Mouse (Mus musculus): ENCODE data around the gene Bloc1s5. TPM values are rescaled to one million over a fixed set of nuclear protein-coding genes. Genes with fewer than 3 reads are reported as not detected.

Gene Bloc1s5
- polyA plus RNA-seq, 1 experiment from 2014 or later: 10.6 TPM

GRCm38 (mm10) chr13:38545460-38545859, 89.4 kb downstream of the Bloc1s5 start:
- WGBS: 76% methylated on average over 3 of the region's 3 CpGs

GRCm38 (mm10) chr13:38544769-38545445, 90.0 kb downstream of the Bloc1s5 start:
- no peak overlapping the region for H3K4me3 ChIP-seq (ENCODE audit: low read depth, low read length)
- H3K36me3 ChIP-seq (ENCODE audit: control insufficient read depth, insufficient read depth): no peaks in the 10 kb centered on the region
- TF ChIP-seq CTCF (IDR thresholded peaks at IDR 0.05; ENCODE audit: low read depth): no peak
- no peaks in the 10 kb centered on the region for H3K4me1 ChIP-seq (replicated peaks; ENCODE audit: control insufficient read depth, insufficient read depth, low read length)
- no peak overlapping the region for H3K4me2 ChIP-seq (replicated peaks; ENCODE audit: low read depth)
- no peaks in the 10 kb centered on the region for H3K27me3 ChIP-seq (replicated peaks; ENCODE audit: control insufficient read depth, insufficient read depth, low read length)
- H3K9me3 ChIP-seq (ENCODE audit: control insufficient read depth): no peaks in the 10 kb centered on the region
- WGBS: 66% methylated on average over 8 of the region's 8 CpGs
- H3K27ac ChIP-seq (ENCODE audit: low read depth, low read length): no peak overlapping the region
- H3K9ac ChIP-seq (ENCODE audit: low read depth, low read length): no peak overlapping the region
- ATAC-seq: no peak

More at GRCm38 (mm10) chr13:38545460-38545859, 89.4 kb downstream of the Bloc1s5 start:
- no peaks in the 10 kb centered on the region for H3K27me3 ChIP-seq (replicated peaks; ENCODE audit: control insufficient read depth, insufficient read depth, low read length)
- ATAC-seq: no peak
- H3K9ac ChIP-seq (ENCODE audit: low read depth, low read length): no peak overlapping the region
- no peak overlapping the region for H3K4me3 ChIP-seq (ENCODE audit: low read depth, low read length)
- H3K9me3 ChIP-seq (ENCODE audit: control insufficient read depth): no peaks in the 10 kb centered on the region
- H3K4me2 ChIP-seq (replicated peaks; ENCODE audit: low read depth): no peak overlapping the region
- no peak overlapping the region for H3K27ac ChIP-seq (ENCODE audit: low read depth, low read length)
- H3K36me3 ChIP-seq (ENCODE audit: control insufficient read depth, insufficient read depth): no peaks in the 10 kb centered on the region
- H3K4me1 ChIP-seq (replicated peaks; ENCODE audit: control insufficient read depth, insufficient read depth, low read length): no peaks in the 10 kb centered on the region
- no peak for TF ChIP-seq CTCF (IDR thresholded peaks at IDR 0.05; ENCODE audit: low read depth)

- no peaks in the 10 kb centered on the region for H3K36me3 ChIP-seq (ENCODE audit: control insufficient read depth, insufficient read depth)
Measured at GRCm38 (mm10) chr13:38543455-38544125, 91.3 kb downstream of the Bloc1s5 start.

More at GRCm38 (mm10) chr13:38543455-38544125, 91.3 kb downstream of the Bloc1s5 start:
- WGBS: 90% methylated on average over 8 of the region's 8 CpGs
- Histone ChIP-seq H3K27ac (ENCODE audit: low read depth, low read length) (no peak overlapping the region), H3K4me3 (ENCODE audit: low read depth, low read length) (no peak overlapping the region), H3K27me3 (replicated peaks; ENCODE audit: control insufficient read depth, insufficient read depth, low read length) (no peaks in the 10 kb centered on the region), H3K4me1 (replicated peaks; ENCODE audit: control insufficient read depth, insufficient read depth, low read length) (no peaks in the 10 kb centered on the region), H3K9ac (ENCODE audit: low read depth, low read length) (no peak overlapping the region), H3K9me3 (ENCODE audit: control insufficient read depth) (no peaks in the 10 kb centered on the region), H3K4me2 (replicated peaks; ENCODE audit: low read depth) (no peak overlapping the region)
- TF ChIP-seq CTCF (IDR thresholded peaks at IDR 0.05; ENCODE audit: low read depth): no peak
- ATAC-seq: no peak

Other genes with a start within 250 kb of the Bloc1s5 start
- 96.2 and 106 TPM in 2 replicates for gene Txndc5, start 106.3 kb downstream of the Bloc1s5 start, polyA plus RNA-seq (2015; fragmentation: Nextera tagmentation; extraction: Ambion mirVana)
- gene Eef1e1, start 23.9 kb upstream of the Bloc1s5 start, polyA plus RNA-seq (2015; fragmentation: Nextera tagmentation; extraction: Ambion mirVana): 34.9 and 37.1 TPM in 2 replicates